Mouse (Mus musculus): ENCODE results near the gene Hist1h3a. TPM values are rescaled to one million over a fixed set of nuclear protein-coding genes. Genes with fewer than 3 reads are reported as not detected.

Gene Hist1h3a
- polyA plus RNA-seq, 1 experiment, result 6.6 TPM

GRCm38 (mm10) chr13:23716261-23717042, 45.7 kb downstream of the Hist1h3a start:
- Histone ChIP-seq H3K36me3 (replicated peaks; ENCODE audit: low read length) (no peaks in the 10 kb centered on the region), H3K4me1 (peaks cover 26% of the 10 kb centered on the region), H3K9me3 (no peaks in the 10 kb centered on the region), H3K4me3 (replicated peaks) (no peak overlapping the region), H3K27me3 (replicated peaks) (peaks cover 14% of the 10 kb centered on the region)
- TF ChIP-seq FLI1 (IDR thresholded peaks at IDR 0.05; ENCODE audit: low read length), result no peak

Other genes starting within 250 kb of the Hist1h3a start
- gene Hist1h4h, start 231.3 kb downstream of the Hist1h3a start, polyA plus RNA-seq (2012; ENCODE audit: insufficient read depth, low replicate concordance), result 443 and 574 TPM in 2 replicates
- 37.2 and 163 TPM in 2 replicates for gene Hist1h2af, start 228.5 kb downstream of the Hist1h3a start, polyA plus RNA-seq (2012; ENCODE audit: insufficient read depth, low replicate concordance)
- gene Hist1h3g, start 227.0 kb downstream of the Hist1h3a start, polyA plus RNA-seq (2012; ENCODE audit: insufficient read depth, low replicate concordance), result 5.7 and 16.4 TPM in 2 replicates
- gene Hist1h2bh, start 219.0 kb downstream of the Hist1h3a start, polyA plus RNA-seq (2012; ENCODE audit: insufficient read depth, low replicate concordance), result 1.4 and 2.0 TPM in 2 replicates
- gene Hist1h3f, start 218.3 kb downstream of the Hist1h3a start, polyA plus RNA-seq (2012; ENCODE audit: insufficient read depth, low replicate concordance), result 7.0 TPM in 1 of 2 replicates, not detected in the other
- 8.9 and 30.2 TPM in 2 replicates for gene Hist1h4f, start 210.7 kb downstream of the Hist1h3a start, polyA plus RNA-seq (2012; ENCODE audit: insufficient read depth, low replicate concordance)
- gene Hist1h1d, start 209.1 kb downstream of the Hist1h3a start, polyA plus RNA-seq (2012; ENCODE audit: insufficient read depth, low replicate concordance), result 0.36 and 2.1 TPM in 2 replicates
- gene Hist1h3e, start 200.0 kb downstream of the Hist1h3a start, polyA plus RNA-seq (2012; ENCODE audit: insufficient read depth, low replicate concordance), result 17.9 and 26.5 TPM in 2 replicates
- gene Hist1h2ae, start 191.2 kb downstream of the Hist1h3a start, polyA plus RNA-seq (2012; ENCODE audit: insufficient read depth, low replicate concordance), result 13.6 and 16.0 TPM in 2 replicates
- gene Hist1h2bg, start 191.0 kb downstream of the Hist1h3a start, polyA plus RNA-seq (2012; ENCODE audit: insufficient read depth, low replicate concordance), result 16.8 and 28.8 TPM in 2 replicates
- 7.6 and 73.0 TPM in 2 replicates for gene Hist1h2bf, start 188.2 kb downstream of the Hist1h3a start, polyA plus RNA-seq (2012; ENCODE audit: insufficient read depth, low replicate concordance)
- 9.6 TPM in 1 of 2 replicates, not detected in the other for gene Hist1h2ad, start 188.0 kb downstream of the Hist1h3a start, polyA plus RNA-seq (2012; ENCODE audit: insufficient read depth, low replicate concordance)
- 4.6 and 5.9 TPM in 2 replicates for gene Hist1h3d, start 186.6 kb downstream of the Hist1h3a start, polyA plus RNA-seq (2012; ENCODE audit: insufficient read depth, low replicate concordance)
- gene Hist1h4d, start 180.8 kb downstream of the Hist1h3a start, polyA plus RNA-seq (2012; ENCODE audit: insufficient read depth, low replicate concordance), result 16.4 and 20.4 TPM in 2 replicates
- gene Hist1h2be, start 141.3 kb downstream of the Hist1h3a start, polyA plus RNA-seq (2012; ENCODE audit: insufficient read depth, low replicate concordance), result 1.1 and 1.9 TPM in 2 replicates
- gene Hist1h1e, start 139.8 kb downstream of the Hist1h3a start, polyA plus RNA-seq (2012; ENCODE audit: insufficient read depth, low replicate concordance), result 4.7 and 22.2 TPM in 2 replicates
- 3.6 and 4.7 TPM in 2 replicates for gene Hist1h2ac, start 78.4 kb downstream of the Hist1h3a start, polyA plus RNA-seq (2012; ENCODE audit: insufficient read depth, low replicate concordance)
- gene Hist1h2bc, start 78.2 kb downstream of the Hist1h3a start, polyA plus RNA-seq (2012; ENCODE audit: insufficient read depth, low replicate concordance), result 148 and 151 TPM in 2 replicates
- not detected in 2 replicates for gene Hist1h1t, start 66.6 kb downstream of the Hist1h3a start, polyA plus RNA-seq (2012; ENCODE audit: insufficient read depth, low replicate concordance)
- gene Hist1h4c, start 63.9 kb downstream of the Hist1h3a start, polyA plus RNA-seq (2012; ENCODE audit: insufficient read depth, low replicate concordance), result 4.0 and 19.8 TPM in 2 replicates
- gene Hfe, start 51.5 kb downstream of the Hist1h3a start, polyA plus RNA-seq (2012; ENCODE audit: insufficient read depth, low replicate concordance), result 10.7 TPM in 1 of 2 replicates, not detected in the other
- gene Hist1h1c, start 23.6 kb downstream of the Hist1h3a start, polyA plus RNA-seq (2012; ENCODE audit: insufficient read depth, low replicate concordance), result 353 and 402 TPM in 2 replicates
- 12.6 TPM in 1 of 2 replicates, not detected in the other for gene Hist1h3c, start 16.8 kb downstream of the Hist1h3a start, polyA plus RNA-seq (2012; ENCODE audit: insufficient read depth, low replicate concordance)
- 7.4 TPM in 1 of 2 replicates, not detected in the other for gene Hist1h2bb, start 15.7 kb downstream of the Hist1h3a start, polyA plus RNA-seq (2012; ENCODE audit: insufficient read depth, low replicate concordance)
- gene Hist1h2ab, start 11.3 kb downstream of the Hist1h3a start, polyA plus RNA-seq (2012; ENCODE audit: insufficient read depth, low replicate concordance), result 16.0 and 17.5 TPM in 2 replicates
- gene Hist1h3b, start 10.1 kb downstream of the Hist1h3a start, polyA plus RNA-seq (2012; ENCODE audit: insufficient read depth, low replicate concordance), result 9.9 and 14.5 TPM in 2 replicates
- gene Hist1h4b, start 5.4 kb downstream of the Hist1h3a start, polyA plus RNA-seq (2012; ENCODE audit: insufficient read depth, low replicate concordance), result 17.4 and 40.7 TPM in 2 replicates
- 30.3 and 45.4 TPM in 2 replicates for gene Hist1h4a, start 1.2 kb downstream of the Hist1h3a start, polyA plus RNA-seq (2012; ENCODE audit: insufficient read depth, low replicate concordance)
- gene Hist1h1a, start 1.3 kb upstream of the Hist1h3a start, polyA plus RNA-seq (2012; ENCODE audit: insufficient read depth, low replicate concordance), result 3.3 and 3.5 TPM in 2 replicates
- gene Trim38, start 7.5 kb upstream of the Hist1h3a start, polyA plus RNA-seq (2012; ENCODE audit: insufficient read depth, low replicate concordance), result not detected in 2 replicates
- not detected in 2 replicates for gene Slc17a2, start 44.6 kb upstream of the Hist1h3a start, polyA plus RNA-seq (2012; ENCODE audit: insufficient read depth, low replicate concordance)
- gene Slc17a3, start 77.0 kb upstream of the Hist1h3a start, polyA plus RNA-seq (2012; ENCODE audit: insufficient read depth, low replicate concordance), result not detected in 2 replicates
- gene Slc17a1, start 105.4 kb upstream of the Hist1h3a start, polyA plus RNA-seq (2012; ENCODE audit: insufficient read depth, low replicate concordance), result not detected in 2 replicates
- not detected in 2 replicates for gene Slc17a4, start 152.6 kb upstream of the Hist1h3a start, polyA plus RNA-seq (2012; ENCODE audit: insufficient read depth, low replicate concordance)
- gene Hist1h2ba, start 171.8 kb upstream of the Hist1h3a start, polyA plus RNA-seq (2012; ENCODE audit: insufficient read depth, low replicate concordance), result not detected in 2 replicates
- not detected in 2 replicates for gene Hist1h2aa, start 172.1 kb upstream of the Hist1h3a start, polyA plus RNA-seq (2012; ENCODE audit: insufficient read depth, low replicate concordance)
- not detected in 2 replicates for gene Scgn, start 228.8 kb upstream of the Hist1h3a start, polyA plus RNA-seq (2012; ENCODE audit: insufficient read depth, low replicate concordance)